10 mouse cellular contexts compared by ENCODE assay signal in genomic region chr13:28690511-28691160, GRCm38 (mm10).
A peak's percentile ranks its signal among the peaks of the same experiment; 100 is the strongest.
DNase-seq lines count a peak whose midpoint lies in the region; ATAC-seq and TF ChIP-seq lines count a peak whose summit lies in the region.
"Had no signal": no experiment of that assay in that cellular context is flagged by ENCODE, and none has a peak within 500 bp of the region (broad histone marks: within the 10 kb centered on the region; RNA-seq: fewer than 3 reads in every experiment).

No protein-coding gene starts in this region.

- H3K4me1 ChIP-seq in heart, embryonic 12.5 days (replicated peaks), result peaks cover 6% of the 10 kb centered on the region
- peaks cover 23% of the 10 kb centered on the region for H3K4me1 ChIP-seq in embryonic facial prominence, embryonic 15.5 days
- H3K4me1 ChIP-seq in limb, embryonic 10.5 days, result peaks cover 51% of the 10 kb centered on the region
- H3K4me1 ChIP-seq in heart, adult 2 months (ENCODE audit: control insufficient read depth, insufficient read depth, low read length), result peaks cover 3% of the 10 kb centered on the region

- H3K9ac ChIP-seq in heart, embryonic 12.5 days, result no peak overlapping the region
- H3K9ac ChIP-seq in embryonic facial prominence, embryonic 15.5 days, result no peak overlapping the region
- H3K9ac ChIP-seq in heart, adult 2 months (ENCODE audit: low read depth, low read length), result no peak overlapping the region

- no peak overlapping the region for H3K4me2 ChIP-seq in heart, embryonic 12.5 days
- no peak overlapping the region for H3K4me2 ChIP-seq in embryonic facial prominence, embryonic 15.5 days (replicated peaks)

- H3ac ChIP-seq in C2C12 (ENCODE audit: control insufficient read depth, insufficient read length, low read depth), result no peak overlapping the region

- H3K27me3 ChIP-seq in heart, embryonic 12.5 days (replicated peaks), result no peaks in the 10 kb centered on the region
- no peaks in the 10 kb centered on the region for H3K27me3 ChIP-seq in C2C12 (ENCODE audit: control insufficient read depth, insufficient read depth, insufficient read length)
- H3K27me3 ChIP-seq in embryonic facial prominence, embryonic 15.5 days, result no peaks in the 10 kb centered on the region
- H3K27me3 ChIP-seq in limb, embryonic 10.5 days (ENCODE audit: low read depth, poor library complexity, severe bottlenecking), result no peaks in the 10 kb centered on the region
- H3K27me3 ChIP-seq in heart, adult 2 months (ENCODE audit: control insufficient read depth, insufficient read depth, low read length), result no peaks in the 10 kb centered on the region

- no peak for TF ChIP-seq CTCF in C2C12 (IDR thresholded peaks at IDR 0.05; ENCODE audit: control insufficient read depth, insufficient read depth, insufficient read length)
- TF ChIP-seq CTCF in heart, adult 2 months (IDR thresholded peaks at IDR 0.05), result no peak

- no peak overlapping the region for H3K4me3 ChIP-seq in heart, embryonic 12.5 days
- H3K4me3 ChIP-seq in C2C12 (ENCODE audit: insufficient read depth, poor library complexity, severe bottlenecking), result no peak overlapping the region
- H3K4me3 ChIP-seq in embryonic facial prominence, embryonic 15.5 days (replicated peaks), result no peak overlapping the region
- no peak overlapping the region for H3K4me3 ChIP-seq in limb, embryonic 10.5 days
- H3K4me3 ChIP-seq in heart, adult 2 months, result no peak overlapping the region

- no peak for ATAC-seq in heart, embryonic 12.5 days (ENCODE audit: insufficient number of reproducible peaks, low FRiP score)
- peak; percentile 63 for ATAC-seq in embryonic facial prominence, embryonic 15.5 days (ENCODE audit: insufficient number of reproducible peaks, low FRiP score, low TSS enrichment, low read depth)

- no peak for TF ChIP-seq EP300 in heart, adult 2 months (IDR thresholded peaks at IDR 0.05; ENCODE audit: insufficient read depth, low read depth, low read length)

- 64% methylated on average over 5 of the region's 5 CpGs for WGBS in heart, embryonic 12.5 days
- WGBS in embryonic facial prominence, embryonic 15.5 days, result 57% methylated on average over 5 of the region's 5 CpGs
- 46% methylated on average over 5 of the region's 5 CpGs for WGBS in limb, embryonic 10.5 days
- WGBS in heart, adult 2 months, result 95% methylated on average over 5 of the region's 5 CpGs

- H3K27ac ChIP-seq in heart, embryonic 12.5 days (ENCODE audit: poor library complexity, severe bottlenecking), result 0 out of 2 replicates have a peak overlapping the region, but pooled peaks have one; percentile 3
- peak overlapping the region; percentile 36; the same call in 1 of the 2 replicates for H3K27ac ChIP-seq in embryonic facial prominence, embryonic 15.5 days (replicated peaks)
- H3K27ac ChIP-seq in limb, embryonic 10.5 days, result peak overlapping the region; percentile 68
- H3K27ac ChIP-seq in heart, adult 2 months, result no peak overlapping the region
- H3K27ac ChIP-seq: macrophage had no signal

- H3K79me2 ChIP-seq in C2C12 (ENCODE audit: control insufficient read depth, insufficient read depth), result peaks cover 6% of the 10 kb centered on the region
- no peaks in the 10 kb centered on the region for H3K79me2 ChIP-seq in heart, adult 2 months (replicated peaks; ENCODE audit: control insufficient read depth, insufficient read depth, low read length)

- TF ChIP-seq POLR2A in heart, adult 2 months (IDR thresholded peaks at IDR 0.05; ENCODE audit: insufficient read depth, low read depth, low read length), result no peak

- no peaks in the 10 kb centered on the region for H3K79me3 ChIP-seq in C2C12 (ENCODE audit: low read depth)

- no peak for DNase-seq in heart, postnatal 25 days (ENCODE audit: low spot score)
- peak; percentile 78 for DNase-seq in limb, embryonic 10.5 days (ENCODE audit: low spot score)
- no peak for DNase-seq in thymus, postnatal 0 days (ENCODE audit: low spot score)
- DNase-seq in natural killer cell, adult 2 months (ENCODE audit: low spot score in 2 of 2), result no peak
- DNase-seq in heart, adult 2 months, result no peak
- DNase-seq: cerebellum, adult 8-10 months had no signal

- H3K36me3 ChIP-seq in heart, embryonic 12.5 days, result no peaks in the 10 kb centered on the region
- no peaks in the 10 kb centered on the region for H3K36me3 ChIP-seq in C2C12 (ENCODE audit: control insufficient read depth, insufficient read depth)
- no peaks in the 10 kb centered on the region for H3K36me3 ChIP-seq in embryonic facial prominence, embryonic 15.5 days
- H3K36me3 ChIP-seq in limb, embryonic 10.5 days, result no peaks in the 10 kb centered on the region
- H3K36me3 ChIP-seq in heart, adult 2 months (ENCODE audit: control insufficient read depth, insufficient read depth, low read length), result no peaks in the 10 kb centered on the region

- no peaks in the 10 kb centered on the region for H3K9me3 ChIP-seq in heart, embryonic 12.5 days (replicated peaks)
- no peaks in the 10 kb centered on the region for H3K9me3 ChIP-seq in embryonic facial prominence, embryonic 15.5 days (replicated peaks)
- no peaks in the 10 kb centered on the region for H3K9me3 ChIP-seq in limb, embryonic 10.5 days (replicated peaks)

- intact Hi-C loops in heart, postnatal 25 days (cut with DNase I), result no loop called here
- intact Hi-C loops in heart, adult 2 months (cut with DNase I), result no loop called here

TF ChIP-seq in C2C12, 6 proteins besides CTCF, POLR2A, EP300 and RAD21:
- TF ChIP-seq MYOD1 (IDR thresholded peaks at IDR 0.05; ENCODE audit: control insufficient read depth, insufficient read length, low read depth), result peak; percentile 62
- TF ChIP-seq FOSL1 (IDR thresholded peaks at IDR 0.05; ENCODE audit: insufficient read depth, low read length, poor library complexity, severe bottlenecking), result no peak
